Mouse (Mus musculus) cerebellum, postnatal 36 days (tissue): ENCODE results near the gene Fam50a.

Source experiments
- DNase-seq, 2 experiments: peaks; one replicate each; pipeline ENCODE4 v3.0.0; 2021 to 2022; ENCODE audit warnings: mixed read lengths in 2 of 2

Fam50a gene

GRCm38 (mm10) chrX:74312540-74313464, at the start of gene Fam50a:
Gene Fam50a, plus strand, starts transcription at chrX:74313033.
- peak; percentile 80 to 88 for DNase-seq

GRCm38 (mm10) chrX:74269736-74270061, 43.1 kb upstream of the Fam50a start:
- DNase-seq = no peak

- peak; percentile 86 for DNase-seq
Observed at GRCm38 (mm10) chrX:74270062-74270901, 42.6 kb upstream of the Fam50a start, which contains the start of gene Rpl10. Gene Rpl10, plus strand, starts transcription at chrX:74270812.

DNA sequence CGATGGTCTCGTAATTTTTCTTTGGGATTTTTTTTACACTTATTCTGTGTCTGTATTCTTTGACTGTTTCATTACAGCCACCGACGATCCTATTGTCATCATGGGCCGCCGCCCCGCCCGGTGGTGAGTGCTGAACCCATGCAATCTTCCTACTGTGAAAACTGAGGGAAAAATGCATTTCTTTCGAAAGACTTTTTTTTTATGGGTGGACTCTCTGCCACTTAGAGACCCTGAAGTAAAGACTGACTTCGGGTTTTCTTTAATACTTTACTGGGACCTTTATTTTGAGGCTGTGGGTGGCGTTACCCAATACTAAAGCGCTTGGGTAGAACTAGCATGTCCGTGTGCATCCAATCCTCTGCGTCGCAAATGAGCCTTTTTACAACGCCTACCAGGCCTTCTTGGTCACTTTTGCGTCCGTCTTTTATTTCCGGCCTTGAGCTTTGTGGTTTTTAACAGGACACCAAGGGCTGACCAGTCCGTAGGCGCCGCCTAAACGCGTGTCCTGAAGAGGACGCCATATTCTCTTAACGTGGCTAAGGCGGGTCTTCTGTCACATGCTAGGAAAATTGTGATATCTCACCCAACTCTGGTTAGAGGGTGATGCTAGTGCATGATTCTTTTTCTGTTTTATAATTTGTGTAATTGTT, 41.8 kb upstream of the Fam50a start:
- peak in 1 of 2 experiments; percentile 27 for DNase-seq

DNA sequence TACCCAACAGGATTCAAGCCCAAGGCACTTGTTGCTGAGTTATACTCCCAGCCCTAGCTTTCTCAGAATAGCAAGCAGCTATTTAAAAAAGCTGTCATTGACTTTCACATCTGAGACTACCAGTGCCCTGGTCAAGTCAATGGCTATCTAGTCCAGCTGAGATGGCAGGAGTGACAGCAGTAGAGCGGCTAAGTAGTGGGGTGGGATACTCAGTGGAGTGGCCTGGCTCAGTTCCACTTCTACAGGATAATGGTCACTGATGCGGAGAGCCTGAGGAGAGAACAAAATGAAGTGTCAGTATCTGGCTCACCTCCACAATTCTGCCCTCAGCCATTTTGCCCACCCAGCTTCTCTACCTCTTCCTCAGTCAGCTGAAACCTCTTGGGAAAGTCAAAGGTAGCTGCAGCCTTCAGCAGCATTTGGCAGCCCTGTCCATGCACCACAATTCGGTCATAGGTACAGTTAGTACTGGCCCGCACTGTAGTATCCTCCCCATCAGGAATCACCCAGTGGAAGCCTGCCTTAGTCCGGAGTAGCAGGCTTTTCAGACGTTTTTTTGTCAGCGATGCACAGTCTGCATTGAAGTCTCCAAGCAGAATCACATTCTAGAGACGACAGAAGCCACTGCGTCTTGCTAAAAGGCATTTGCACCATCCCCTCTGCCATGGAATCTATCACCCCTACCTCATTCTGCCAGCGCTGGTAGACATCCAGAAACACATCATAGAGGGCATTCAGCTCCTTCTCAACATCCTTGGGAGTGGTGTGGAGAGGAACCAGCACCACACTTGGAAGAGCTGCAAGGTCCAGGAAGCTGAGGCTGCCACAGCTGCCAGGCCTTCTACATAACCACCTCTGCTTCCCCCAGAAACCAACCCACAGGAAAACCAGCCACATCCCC, 39.2 kb upstream of the Fam50a start:
- no peak for DNase-seq

DNA sequence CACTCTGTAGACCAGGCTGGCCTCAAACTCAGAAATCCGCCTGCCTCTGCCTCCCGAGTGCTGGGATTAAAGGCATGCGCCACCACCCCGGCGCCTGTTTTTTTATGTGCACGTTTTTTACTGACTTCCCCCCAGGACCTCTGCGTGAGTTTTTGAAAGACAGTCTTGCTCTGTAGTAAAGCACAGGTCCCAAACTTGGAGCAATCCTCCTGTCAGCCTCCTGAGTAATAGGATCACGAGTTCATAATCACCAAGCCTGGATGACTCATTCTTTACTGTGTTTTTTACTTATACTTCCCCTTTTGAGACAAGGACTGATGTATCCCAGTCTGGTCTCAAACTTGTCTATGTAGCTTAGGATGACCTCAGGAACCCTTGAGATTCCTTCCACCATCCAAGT, 34.9 kb upstream of the Fam50a start:
- DNase-seq = no peak

DNA sequence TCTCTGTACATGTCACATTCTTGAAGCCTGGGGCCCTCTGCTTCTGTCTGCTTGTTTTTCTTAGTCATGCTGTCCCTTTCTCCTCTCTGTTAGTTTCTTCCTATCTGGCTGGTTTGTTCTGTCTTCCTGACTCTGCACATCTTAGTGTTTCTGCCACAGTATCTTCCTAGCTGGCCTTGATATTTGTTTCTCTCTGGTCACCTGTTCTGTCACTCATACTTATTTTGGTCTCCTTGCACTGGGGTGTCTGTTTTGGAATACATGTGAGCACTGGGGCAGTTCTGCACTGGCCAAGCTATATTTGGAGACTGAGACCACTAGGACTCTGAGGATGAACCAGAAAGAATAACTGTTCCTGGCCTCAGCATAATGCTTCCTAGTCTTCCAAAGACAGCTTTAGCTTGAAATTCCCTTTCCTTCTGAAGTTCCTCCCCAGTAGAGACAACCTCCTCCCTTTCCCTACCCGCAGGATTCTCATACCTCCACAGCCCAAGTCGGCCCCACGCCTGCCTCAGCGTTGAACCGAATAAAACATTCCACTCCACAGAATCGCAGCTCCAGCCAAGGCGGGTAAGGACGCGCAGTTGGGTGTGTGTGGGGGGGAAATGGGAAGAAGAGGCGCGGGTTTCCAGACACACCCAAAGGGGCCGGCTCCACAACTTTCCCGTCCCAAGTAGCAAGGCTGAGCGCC, 31.6 kb upstream of the Fam50a start:
- DNase-seq = no peak

DNA sequence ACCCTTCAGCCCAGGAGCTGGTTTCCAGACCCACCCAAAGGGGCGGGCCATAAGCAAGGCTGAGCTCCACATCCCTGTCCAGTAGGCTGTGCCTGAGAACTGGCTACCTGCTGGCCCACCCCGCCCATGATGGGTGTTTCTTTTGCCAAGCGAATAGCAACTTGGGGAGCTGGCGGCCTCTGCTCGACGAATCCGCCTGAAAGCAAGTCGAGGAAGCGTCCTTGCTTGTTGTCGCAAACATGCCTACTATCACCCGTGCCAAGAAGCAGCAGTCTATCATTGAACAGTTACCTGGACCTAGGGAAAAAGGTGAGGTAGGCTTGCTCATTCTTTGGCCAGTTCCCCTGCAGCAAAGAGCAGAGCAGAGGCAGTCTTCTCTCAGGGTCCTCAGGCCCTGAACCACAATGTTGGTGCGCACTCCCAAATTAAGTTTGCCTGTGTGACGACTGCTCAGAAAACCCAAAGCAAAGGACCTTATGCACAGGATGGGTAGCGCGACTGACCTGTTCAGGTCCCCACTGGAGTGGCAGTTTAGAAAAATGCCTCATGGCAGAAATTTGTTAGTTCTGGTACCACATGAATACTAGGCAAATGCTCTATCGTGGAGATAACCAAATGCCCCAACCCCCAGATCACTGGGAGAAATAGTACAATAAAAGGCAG, 31.0 kb upstream of the Fam50a start, which contains the start of the genes Taz and Dnase1l1:
Gene Taz (plus strand): TSS at position 181 of the 663 bp plus-strand sequence.
Gene Dnase1l1 (minus strand): TSS at position 606 of the 663 bp plus-strand sequence.
- peak; percentile 61 to 67 for DNase-seq

DNA sequence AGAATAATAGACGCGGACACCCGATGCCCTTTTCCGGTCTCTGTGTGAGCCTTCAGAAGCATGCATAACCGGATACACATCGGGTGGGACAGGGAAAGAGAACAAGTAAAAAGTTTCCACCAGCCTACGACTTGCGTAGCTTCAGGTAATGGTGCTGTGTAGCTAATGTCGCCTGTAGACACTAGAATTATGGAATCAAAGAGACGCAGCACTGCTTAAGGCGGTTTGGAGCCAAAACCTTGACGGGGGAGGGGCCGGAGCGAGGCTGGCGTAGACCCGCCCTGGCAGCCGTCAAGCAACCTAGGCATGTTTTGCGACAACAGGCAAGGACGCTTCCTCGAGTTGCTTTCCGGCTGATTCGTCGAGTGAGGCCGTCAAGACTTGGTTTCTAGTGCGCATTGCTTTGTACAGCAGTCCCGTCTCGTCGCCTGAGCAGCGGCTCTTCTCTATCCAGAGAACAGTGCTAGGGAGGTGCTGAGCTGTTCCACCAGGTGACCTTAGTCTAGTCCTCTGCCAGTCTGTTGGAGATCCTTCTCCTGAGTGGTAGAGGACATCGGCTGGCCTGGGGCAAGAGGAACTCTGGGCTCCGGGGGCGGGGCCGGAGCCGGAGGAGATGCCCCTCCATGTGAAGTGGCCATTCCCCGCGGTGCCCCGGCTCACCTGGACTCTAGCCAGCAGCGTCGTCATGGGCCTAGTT, 30.3 kb upstream of the Fam50a start:
- DNase-seq = peak; percentile 83 to 85

DNA sequence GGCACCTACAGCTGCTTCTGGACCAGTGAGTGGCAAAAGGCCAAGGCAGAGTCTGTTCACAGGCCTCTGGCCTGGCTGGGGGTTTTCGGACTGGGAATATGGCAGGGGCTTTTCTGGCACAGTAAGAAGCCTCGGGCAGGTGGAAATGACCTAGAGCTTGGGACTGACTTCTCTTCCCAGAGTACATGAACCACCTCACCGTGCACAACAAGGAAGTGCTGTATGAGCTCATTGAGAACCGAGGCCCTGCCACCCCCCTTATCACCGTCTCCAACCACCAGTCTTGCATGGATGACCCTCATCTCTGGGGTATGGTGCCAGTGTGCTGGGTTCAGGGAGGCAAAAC, 29.8 kb upstream of the Fam50a start:
- no peak for DNase-seq

DNA sequence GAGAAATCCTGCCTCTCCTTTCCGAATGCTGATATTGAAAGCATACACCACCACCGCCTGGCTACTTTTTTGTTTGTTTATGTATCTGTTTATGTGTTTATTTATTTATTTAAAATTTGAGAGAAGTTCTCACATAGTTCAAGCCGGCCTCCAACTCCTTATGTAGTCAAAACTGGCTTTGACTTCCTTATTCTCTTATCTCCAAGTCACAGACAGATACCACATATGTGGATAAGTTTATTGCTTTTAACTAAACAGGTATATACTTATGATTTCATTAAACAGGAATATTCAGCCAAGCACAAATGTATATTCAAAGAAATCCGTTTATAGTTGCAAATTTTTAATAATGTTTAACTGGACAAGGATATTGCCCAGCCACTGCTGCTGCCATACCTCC, 19.4 kb upstream of the Fam50a start:
- DNase-seq = no peak

DNA sequence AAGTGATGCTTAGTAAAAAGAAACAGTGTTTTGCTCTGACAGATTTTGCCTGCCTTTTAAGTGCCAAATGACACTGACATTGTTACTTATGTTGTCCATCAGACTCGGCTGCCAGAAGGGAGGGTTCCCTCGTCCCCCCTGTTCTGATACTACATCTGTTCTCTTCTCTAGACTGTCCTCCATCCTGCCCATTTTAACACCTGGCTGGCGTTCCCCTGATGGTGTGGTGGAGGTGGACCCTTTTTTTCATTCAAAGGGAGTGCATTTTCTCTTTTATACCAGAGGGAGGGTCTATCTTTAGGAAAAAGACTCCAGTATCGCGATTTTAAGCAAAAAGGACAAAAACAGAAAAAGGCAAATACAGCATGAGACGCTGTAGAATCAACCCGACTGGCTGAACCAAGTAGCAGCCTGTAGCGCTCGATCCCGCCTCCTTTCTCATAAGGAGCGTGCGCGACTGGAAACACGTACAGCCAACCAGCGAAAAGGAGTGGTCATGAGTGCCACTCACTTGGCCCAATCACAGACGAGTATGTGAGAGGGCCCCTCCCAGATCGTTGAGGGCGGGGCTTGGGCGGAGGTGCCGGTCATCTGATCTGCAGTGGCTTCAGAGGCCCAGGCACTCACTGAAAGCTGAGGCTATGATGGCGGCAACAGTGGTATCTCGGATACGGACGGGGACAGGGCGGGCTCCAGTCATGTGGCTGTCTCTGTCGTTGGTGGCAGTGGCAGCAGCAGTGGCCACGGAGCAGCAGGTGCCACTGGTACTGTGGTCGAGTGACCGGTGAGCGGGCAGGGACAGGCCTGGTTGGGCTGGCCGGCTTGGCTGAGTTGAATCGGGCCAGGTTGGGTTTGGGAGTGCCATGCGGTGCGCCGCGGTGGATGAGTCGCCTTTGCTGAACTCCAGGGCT, 16.0 kb upstream of the Fam50a start, which contains the start of gene Atp6ap1:
Gene Atp6ap1 (plus strand): TSS at position 560 of the 911 bp plus-strand sequence.
- DNase-seq = peak; percentile 92 to 94

DNA sequence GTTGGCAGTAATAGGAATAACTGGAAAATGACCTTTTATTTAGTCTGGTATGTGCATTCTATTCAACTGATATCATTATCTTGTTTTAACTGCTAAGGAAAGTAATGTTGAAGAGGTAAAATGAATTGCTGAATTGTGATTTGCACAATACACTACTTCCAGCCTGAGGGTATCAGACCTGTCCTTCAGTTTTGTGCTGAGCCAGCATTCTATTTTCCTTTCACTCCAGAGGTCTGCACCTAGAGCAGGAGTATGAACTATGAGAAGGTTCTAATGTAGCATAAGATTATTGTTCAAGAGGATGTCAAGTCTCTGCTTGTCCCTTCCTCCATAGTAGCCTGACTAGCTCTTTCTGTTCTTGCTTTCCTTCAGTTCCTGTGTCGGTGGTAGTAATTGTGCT, 14.5 kb upstream of the Fam50a start:
- DNase-seq = no peak

GRCm38 (mm10) chrX:74299721-74300120, 13.1 kb upstream of the Fam50a start:
- DNase-seq = no peak

GRCm38 (mm10) chrX:74304867-74305700, 7.7 kb upstream of the Fam50a start, which contains the start of gene Gdi1:
Gene Gdi1, plus strand, starts transcription at chrX:74304998.
- peak; percentile 72 to 76 for DNase-seq

DNA sequence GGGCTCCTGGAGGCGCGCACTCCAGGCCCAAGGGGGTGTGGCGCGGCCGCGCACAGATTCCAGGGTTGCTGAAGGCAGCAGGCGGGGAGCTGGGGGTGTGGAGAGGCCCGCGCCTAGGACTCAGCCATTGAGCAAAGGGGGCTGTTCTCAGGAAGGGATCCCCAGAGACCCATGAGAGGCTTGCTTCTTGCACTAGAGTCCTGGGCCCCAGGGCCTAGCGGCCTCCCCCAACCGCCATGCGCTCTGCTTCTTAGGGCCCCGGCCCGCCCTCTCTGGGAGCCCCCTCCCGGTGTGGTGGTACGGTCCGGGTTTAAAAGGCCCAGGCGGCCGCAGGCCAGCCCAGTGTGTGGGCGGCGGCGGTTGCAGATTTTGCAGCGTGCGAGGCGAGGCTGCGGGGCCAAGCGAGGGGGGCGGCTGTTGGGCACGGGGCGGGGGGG, 15.9 kb downstream of the Fam50a start, which contains the start of gene Plxna3:
Gene Plxna3 (plus strand): TSS at position 342 of the 437 bp plus-strand sequence.
- peak; percentile 66 to 70 for DNase-seq

DNA sequence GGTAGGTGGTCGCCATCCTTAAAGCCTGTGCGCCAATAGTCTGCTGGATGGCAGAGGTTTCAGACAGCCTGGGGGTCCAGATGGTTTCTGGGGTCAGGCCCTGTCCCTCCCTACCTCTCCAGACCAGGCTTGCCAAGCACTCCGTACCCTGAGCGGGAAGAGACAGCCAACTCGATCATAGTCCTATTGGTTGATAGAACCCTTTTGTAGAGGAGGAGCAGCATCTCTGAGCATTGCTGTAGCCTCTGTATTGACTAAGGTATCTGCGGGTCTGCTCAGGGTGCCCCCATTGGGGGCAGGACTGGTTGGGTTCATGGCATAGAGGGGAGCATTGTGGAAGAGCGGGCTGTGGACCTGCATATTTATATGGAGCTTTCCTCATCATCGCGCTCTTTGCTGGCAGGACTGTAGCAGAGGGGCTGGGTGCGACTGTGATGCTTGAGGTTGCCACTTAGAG, 16.4 kb downstream of the Fam50a start:
- peak in 1 of 2 experiments; percentile 16 for DNase-seq
